Mouse (Mus musculus) NIH3T3 (cell line): ENCODE measurements around the gene Rrm1.
A peak's percentile ranks its signal among the peaks of the same experiment; 100 is the strongest.
"Not testable (repeated sequence)": the region's sequence is repeated elsewhere in the genome, so short reads cannot be mapped to it uniquely, and the experiment has no call there.

ENCODE experiments used
- DNase-seq: peaks from one replicate; pipeline ENCODE4 v3.0.0-alpha.2; 2012; ENCODE audit warnings: low read depth

Rrm1 gene

GRCm38 (mm10) chr7:102477377-102477776 lies 35.9 kb downstream of the Rrm1 start:
- no peak for DNase-seq

- no peak for DNase-seq
Measured at GRCm38 (mm10) chr7:102478425-102478824, 36.9 kb downstream of the Rrm1 start.

GRCm38 (mm10) chr7:102478926-102479325 lies 37.4 kb downstream of the Rrm1 start:
- no peak for DNase-seq

GRCm38 (mm10) chr7:102479368-102480078 lies 38.0 kb downstream of the Rrm1 start:
- DNase-seq, result peak; percentile 66

GRCm38 (mm10) chr7:102480821-102481220 lies 39.3 kb downstream of the Rrm1 start:
- DNase-seq, result no peak

- DNase-seq, result no peak
Measured at GRCm38 (mm10) chr7:102481579-102481978, 40.1 kb downstream of the Rrm1 start, which contains the start of gene Olfr543. Gene Olfr543, minus strand, starts transcription at chr7:102481679.

- DNase-seq, result peak; percentile 44
Measured at GRCm38 (mm10) chr7:102483665-102484064, 42.2 kb downstream of the Rrm1 start.

- DNase-seq, result not testable (repeated sequence)
Measured at GRCm38 (mm10) chr7:102484766-102485165, 43.3 kb downstream of the Rrm1 start.

GRCm38 (mm10) chr7:102486105-102486504 lies 44.6 kb downstream of the Rrm1 start:
- DNase-seq, result no peak

- DNase-seq, result no peak
Measured at GRCm38 (mm10) chr7:102488161-102488560, 46.7 kb downstream of the Rrm1 start, which contains the start of gene Olfr544. Gene Olfr544, minus strand, starts transcription at chr7:102488313.

- not testable (repeated sequence) for DNase-seq
Measured at GRCm38 (mm10) chr7:102494416-102494815, 52.9 kb downstream of the Rrm1 start.

- DNase-seq, result no peak
Measured at GRCm38 (mm10) chr7:102499473-102499872, 58.0 kb downstream of the Rrm1 start, which contains the start of gene Olfr545. Gene Olfr545, minus strand, starts transcription at chr7:102499573.

GRCm38 (mm10) chr7:102501986-102502385 lies 60.5 kb downstream of the Rrm1 start:
- no peak for DNase-seq

- peak; percentile 80 for DNase-seq
Measured at GRCm38 (mm10) chr7:102506848-102507247, 65.4 kb downstream of the Rrm1 start.

- no peak for DNase-seq
Measured at GRCm38 (mm10) chr7:102508066-102508465, 66.6 kb downstream of the Rrm1 start.

GRCm38 (mm10) chr7:102508666-102509065 lies 67.2 kb downstream of the Rrm1 start:
- DNase-seq, result no peak

GRCm38 (mm10) chr7:102509726-102510125 lies 68.2 kb downstream of the Rrm1 start:
- DNase-seq, result no peak

- no peak for DNase-seq
Measured at GRCm38 (mm10) chr7:102511927-102512326, 70.4 kb downstream of the Rrm1 start.

- peak; percentile 79 for DNase-seq
Measured at GRCm38 (mm10) chr7:102512814-102513435, 71.4 kb downstream of the Rrm1 start.

- DNase-seq, result no peak
Measured at GRCm38 (mm10) chr7:102514144-102514543, 72.6 kb downstream of the Rrm1 start.

GRCm38 (mm10) chr7:102516261-102517050 lies 75.0 kb downstream of the Rrm1 start:
- no peak for DNase-seq

- DNase-seq, result no peak
Measured at GRCm38 (mm10) chr7:102517051-102517335, 75.5 kb downstream of the Rrm1 start.
